Mouse (Mus musculus): ENCODE measurements around the gene Bclaf1.

Gene Bclaf1

DNA sequence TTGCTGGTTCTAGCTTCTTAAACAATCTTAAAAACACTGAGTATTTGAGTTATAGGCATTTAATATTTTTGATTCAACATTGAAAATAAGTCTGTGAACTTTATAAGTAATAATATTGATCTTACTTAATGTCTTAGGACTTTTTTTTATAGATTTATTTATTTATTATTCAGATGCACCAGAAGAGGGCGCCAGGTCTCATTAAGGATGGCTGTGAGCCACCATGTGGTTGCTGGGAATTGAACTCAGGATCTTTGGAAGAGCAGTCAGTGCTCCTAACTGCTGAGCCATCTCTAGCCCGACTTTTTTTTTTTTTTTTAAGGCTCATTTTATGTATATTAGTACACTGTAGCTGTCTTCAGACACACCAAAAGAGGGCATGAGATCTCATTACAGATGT is 2.5 kb downstream of the Bclaf1 start:
- in situ Hi-C loops (cut with MseI, MboI) = no loop called here

DNA sequence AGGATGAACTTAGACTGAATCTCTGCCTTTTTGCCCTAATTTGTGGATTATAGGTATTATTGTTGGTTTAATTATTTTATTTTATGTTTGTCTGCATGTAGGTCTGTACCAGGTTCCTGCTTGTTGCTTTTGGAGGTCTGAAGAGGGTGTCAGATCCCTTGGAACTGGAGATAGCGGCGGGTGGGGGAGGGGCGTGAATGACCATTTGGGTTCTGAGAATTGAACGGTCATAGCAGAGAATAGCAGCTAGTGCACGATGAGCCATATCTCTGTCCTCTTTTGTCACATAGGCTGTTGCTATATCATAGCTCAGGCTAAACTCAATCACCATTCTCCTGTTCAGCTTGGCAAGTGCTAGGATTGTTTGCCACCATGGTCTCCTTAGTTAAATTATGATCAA is 5.2 kb downstream of the Bclaf1 start:
- in situ Hi-C loops (cut with MseI, MboI) = no loop called here

DNA sequence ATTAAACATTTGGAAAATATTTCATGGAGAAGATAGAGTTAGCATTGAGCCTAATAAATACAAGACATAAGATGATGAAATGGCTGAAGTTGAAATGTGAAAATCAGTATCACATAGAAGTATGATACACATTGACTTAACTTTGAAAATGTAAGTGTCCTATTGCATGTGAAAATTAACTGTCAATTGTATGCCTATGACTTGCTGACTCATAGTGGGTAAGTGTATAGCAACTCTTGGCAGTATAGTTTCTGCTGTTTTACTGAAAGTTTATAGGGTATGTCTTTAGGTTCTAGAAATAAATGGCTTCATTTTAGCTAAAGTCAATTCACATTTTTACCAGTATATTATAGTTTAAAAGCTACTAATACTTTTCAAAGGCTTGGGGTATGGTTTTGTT is 14.0 kb downstream of the Bclaf1 start:
- in situ Hi-C loops (cut with MseI, MboI) = no loop called here

- in situ Hi-C loops (cut with MseI, MboI) = no loop called here
Observed at GRCm38 (mm10) chr10:20331262-20331661, 19.0 kb downstream of the Bclaf1 start.

DNA sequence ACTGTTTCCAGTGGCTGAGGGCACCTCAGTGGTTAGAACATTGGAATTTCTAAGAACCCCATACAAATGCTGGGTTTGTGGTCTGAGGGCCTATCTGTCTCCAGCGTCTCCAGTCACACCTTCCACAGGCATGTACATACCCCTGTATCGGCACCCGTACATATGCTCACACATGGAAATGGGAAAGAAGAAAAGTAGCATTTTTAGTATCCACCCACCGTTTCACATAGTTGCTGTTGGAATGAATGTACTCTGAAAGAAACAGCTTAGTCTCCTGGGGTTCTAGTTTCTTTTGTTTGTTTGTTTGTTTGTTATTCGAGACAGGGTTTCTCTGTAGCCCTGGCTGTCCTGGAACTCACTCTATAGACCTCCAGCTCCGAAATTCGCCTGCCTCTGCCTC is 25.6 kb downstream of the Bclaf1 start:
- in situ Hi-C loops (cut with MseI, MboI) = no loop called here

DNA sequence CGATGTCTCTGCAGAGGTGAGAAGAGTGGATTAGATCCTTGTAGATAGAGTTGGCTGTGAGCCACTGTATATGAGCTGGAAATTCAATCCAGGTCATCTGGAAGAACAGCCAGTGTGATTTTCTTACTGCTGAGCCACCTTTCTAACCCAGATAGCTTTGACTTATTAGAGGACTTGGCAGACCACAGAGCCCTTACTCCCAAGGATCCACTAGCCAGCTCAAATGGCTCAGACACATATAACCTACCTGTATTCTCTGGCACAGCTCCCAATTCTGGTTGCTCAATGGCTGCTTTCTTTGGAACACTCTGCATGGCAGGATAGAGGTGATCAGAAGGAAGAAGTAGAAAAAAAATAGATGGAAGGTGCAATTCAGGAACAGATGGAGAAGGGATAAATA is 33.5 kb downstream of the Bclaf1 start:
- in situ Hi-C loops (cut with MseI, MboI) = no loop called here

DNA sequence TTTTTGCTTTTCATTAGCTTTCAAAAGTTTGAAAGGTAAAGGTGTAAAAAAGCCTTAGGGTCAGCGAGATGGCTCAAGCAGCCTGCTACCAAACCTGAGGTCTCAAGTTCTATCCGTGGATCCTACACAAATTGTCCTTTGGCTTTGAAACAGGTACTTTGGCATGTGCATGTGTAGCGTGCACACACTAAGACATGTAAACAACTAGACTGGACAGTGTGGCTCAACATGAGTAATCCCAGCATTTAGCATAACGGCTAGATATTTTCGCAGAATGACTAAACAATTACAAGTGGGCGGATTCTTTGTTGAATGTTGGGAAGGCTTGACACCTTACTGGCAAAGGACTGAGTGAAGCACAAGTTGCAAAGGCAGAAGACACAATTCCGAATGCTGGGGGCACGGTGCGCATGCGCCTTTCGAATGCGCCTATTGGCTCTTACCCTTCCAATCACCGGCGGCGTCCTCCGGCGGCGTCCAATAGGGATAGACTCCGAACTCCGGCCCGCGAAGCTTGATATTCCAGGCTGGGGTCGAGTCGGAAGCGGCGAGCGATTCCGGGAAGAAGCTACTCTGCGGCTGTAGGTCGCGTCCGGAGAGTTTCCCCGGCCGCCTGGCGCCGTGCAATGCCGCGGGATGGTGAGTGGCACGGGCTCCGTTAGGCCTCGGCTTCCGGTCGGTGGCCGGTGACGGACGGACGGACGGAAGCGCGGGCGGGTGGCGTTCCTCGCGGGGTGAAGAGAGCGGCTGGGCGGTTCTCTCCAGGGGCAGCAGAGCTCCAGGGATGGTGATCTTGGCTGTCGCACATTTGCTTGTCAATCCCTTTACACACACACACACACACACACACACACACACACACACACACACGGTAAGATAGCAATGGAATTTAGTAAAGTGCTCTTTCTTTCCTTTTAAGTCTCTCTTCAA is 35.3 kb downstream of the Bclaf1 start, which contains the start of gene Mtfr2:
Mtfr2 (plus strand) TSS at position 486 of the 930 bp plus-strand sequence.
- in situ Hi-C loops (cut with MseI, MboI) = no loop called here

- in situ Hi-C loops (cut with MseI, MboI) = no loop called here
Observed at GRCm38 (mm10) chr10:20348894-20349293, 36.6 kb downstream of the Bclaf1 start.

DNA sequence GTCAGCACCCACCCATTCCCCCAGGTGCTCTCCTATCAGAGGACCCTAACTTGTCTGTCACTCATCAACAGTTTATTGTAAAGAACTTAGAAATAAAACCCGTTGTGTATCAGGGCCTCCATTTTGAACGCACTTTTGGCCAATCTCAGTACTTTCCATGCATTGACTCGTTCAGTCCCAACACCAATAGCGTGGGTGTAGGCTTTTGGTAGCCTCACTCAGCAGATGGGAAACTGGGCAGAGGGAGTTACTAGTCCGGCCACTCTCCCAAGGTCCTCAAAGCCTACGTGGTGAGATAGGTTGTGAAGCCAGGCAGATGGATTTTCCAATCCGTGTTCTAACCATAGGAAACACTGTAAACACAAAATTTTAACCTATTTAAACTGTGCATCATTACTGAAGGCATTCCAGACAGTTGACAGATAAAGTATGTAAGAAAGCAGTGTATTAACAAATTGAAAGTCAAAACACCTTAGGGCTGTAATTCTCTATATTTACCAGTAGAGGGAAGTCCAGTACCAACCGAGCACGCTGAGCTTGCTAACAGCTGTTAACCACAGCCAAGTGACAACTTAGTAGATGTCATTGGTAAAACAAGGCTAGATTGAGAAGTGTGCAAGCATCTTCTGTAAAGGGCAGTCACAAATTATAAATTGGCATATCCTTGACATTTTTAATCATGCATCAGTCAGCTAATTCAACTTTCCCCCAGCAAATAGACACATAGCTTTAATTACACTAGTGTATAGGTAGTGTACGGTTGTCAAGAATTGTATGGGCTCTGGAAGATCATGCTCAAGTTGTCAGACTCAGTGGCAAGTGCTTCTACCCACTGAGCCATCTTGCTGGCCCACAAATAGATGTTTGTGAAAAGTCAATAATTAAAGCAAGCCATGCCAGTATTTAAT is 49.5 kb downstream of the Bclaf1 start:
- in situ Hi-C loops (cut with MseI, MboI) = no loop called here

- in situ Hi-C loops (cut with MseI, MboI) = no loop called here
Observed at GRCm38 (mm10) chr10:20362450-20363118, 50.3 kb downstream of the Bclaf1 start.

GRCm38 (mm10) chr10:20372046-20372445 is 59.8 kb downstream of the Bclaf1 start:
- in situ Hi-C loops (cut with MseI, MboI) = loop anchor here (10.0 kb wide), 2 partner anchors 563 to 573 kb away; no protein-coding TSS in a partner anchor

GRCm38 (mm10) chr10:20377621-20378020 is 65.4 kb downstream of the Bclaf1 start:
- in situ Hi-C loops (cut with MseI, MboI) = loop anchor here (10.0 kb wide), 2 partner anchors 557 to 567 kb away; no protein-coding TSS in a partner anchor

GRCm38 (mm10) chr10:20379071-20379735 is 66.9 kb downstream of the Bclaf1 start:
- in situ Hi-C loops (cut with MseI, MboI) = loop anchor here (10.0 kb wide), 2 partner anchors 556 to 566 kb away; no protein-coding TSS in a partner anchor

- in situ Hi-C loops (cut with MseI, MboI) = no loop called here
Observed at GRCm38 (mm10) chr10:20380798-20381197, 68.5 kb downstream of the Bclaf1 start.

GRCm38 (mm10) chr10:20381352-20381751 is 69.1 kb downstream of the Bclaf1 start:
- in situ Hi-C loops (cut with MseI, MboI) = no loop called here

- in situ Hi-C loops (cut with MseI, MboI) = no loop called here
Observed at GRCm38 (mm10) chr10:20382807-20383419, 70.6 kb downstream of the Bclaf1 start.

- in situ Hi-C loops (cut with MseI, MboI) = no loop called here
Observed at GRCm38 (mm10) chr10:20390568-20390967, 78.3 kb downstream of the Bclaf1 start.

All from mouse trophoblast stem cell (cell line).